25 mouse cellular contexts compared by ENCODE assay signal in genomic region chr11:6479231-6479630, GRCm38 (mm10). TPM values are rescaled to one million over a fixed set of nuclear protein-coding genes. Genes with fewer than 3 reads are reported as not detected.
A peak's percentile ranks its signal among the peaks of the same experiment; 100 is the strongest.
DNase-seq lines count a peak whose midpoint lies in the region; ATAC-seq and TF ChIP-seq lines count a peak whose summit lies in the region.
"Had no signal": no experiment of that assay in that cellular context is flagged by ENCODE, and none has a peak within 500 bp of the region (broad histone marks: within the 10 kb centered on the region; RNA-seq: fewer than 3 reads in every experiment).

No protein-coding gene starts in this region.

- H3K9me3 ChIP-seq in stomach, embryonic 16.5 days (replicated peaks; ENCODE audit: control insufficient read depth, low read length) = no peaks in the 10 kb centered on the region
- H3K9me3 ChIP-seq in stomach, postnatal 0 days (ENCODE audit: control insufficient read depth, low read length) = no peaks in the 10 kb centered on the region
- H3K9me3 ChIP-seq: forebrain, embryonic 10.5 days; forebrain, embryonic 13.5 days; heart, embryonic 12.5 days; heart, embryonic 15.5 days; hindbrain, embryonic 10.5 days had no signal

- TF ChIP-seq CTCF in stomach, postnatal 0 days (IDR thresholded peaks at IDR 0.05; ENCODE audit: low read depth) = no peak

- no peaks in the 10 kb centered on the region for H3K27me3 ChIP-seq in stomach, embryonic 16.5 days (ENCODE audit: control insufficient read depth, insufficient read depth, low read length)
- no peaks in the 10 kb centered on the region for H3K27me3 ChIP-seq in stomach, postnatal 0 days (ENCODE audit: control insufficient read depth, insufficient read depth, low read length)
- H3K27me3 ChIP-seq: forebrain, embryonic 13.5 days; heart, embryonic 12.5 days; heart, embryonic 15.5 days had no signal

- WGBS in stomach, embryonic 16.5 days = 65% methylated on average over 2 of the region's 2 CpGs
- 76% methylated on average over 2 of the region's 2 CpGs for WGBS in stomach, postnatal 0 days

- no peak overlapping the region for H3K27ac ChIP-seq in stomach, embryonic 16.5 days (ENCODE audit: low read length)
- no peak overlapping the region for H3K27ac ChIP-seq in stomach, postnatal 0 days (replicated peaks)
- H3K27ac ChIP-seq: forebrain, embryonic 10.5 days; forebrain, embryonic 13.5 days; heart, embryonic 15.5 days; hindbrain, embryonic 10.5 days; hindbrain, embryonic 14.5 days had no signal

- peak; percentile 21 for DNase-seq in cerebellum, adult 11 months
- DNase-seq in cerebellum, postnatal 10 days = peak; percentile 54 to 59
- no peak for DNase-seq in cerebellum, adult 8-10 months
- peak; percentile 79 for DNase-seq in heart, adult 11 months
- no peak for DNase-seq in heart, adult 8-10 months (ENCODE audit: low spot score)
- DNase-seq in stomach, postnatal 0 days (ENCODE audit: low spot score) = no peak
- DNase-seq: adrenal gland, postnatal 10 days; adrenal gland, postnatal 36 days; cerebellum, adult 18-20 months; gastrocnemius, postnatal 10 days; gastrocnemius, postnatal 36 days; heart, postnatal 10 days; heart, postnatal 36 days; kidney, adult 8-10 months had no signal

- TF ChIP-seq EP300 in stomach, postnatal 0 days (optimal IDR thresholded peaks at IDR 0.05) = no peak

- H3K4me2 ChIP-seq in stomach, embryonic 16.5 days (ENCODE audit: low read depth, low read length) = no peak overlapping the region
- H3K4me2 ChIP-seq in stomach, postnatal 0 days (replicated peaks; ENCODE audit: low read depth) = no peak overlapping the region
- H3K4me2 ChIP-seq: forebrain, embryonic 13.5 days; heart, embryonic 12.5 days; heart, embryonic 15.5 days; hindbrain, embryonic 14.5 days had no signal

- no peaks in the 10 kb centered on the region for H3K36me3 ChIP-seq in stomach, embryonic 16.5 days (ENCODE audit: control insufficient read depth, insufficient read depth, low read length)
- H3K36me3 ChIP-seq in stomach, postnatal 0 days (ENCODE audit: control insufficient read depth, insufficient read depth, low read length) = no peaks in the 10 kb centered on the region
- H3K36me3 ChIP-seq: heart, embryonic 12.5 days; heart, embryonic 15.5 days had no signal

- H3K4me1 ChIP-seq in stomach, embryonic 16.5 days (ENCODE audit: control insufficient read depth, insufficient read depth, low read length) = peaks cover 2% of the 10 kb centered on the region
- H3K4me1 ChIP-seq in stomach, postnatal 0 days (replicated peaks; ENCODE audit: control insufficient read depth, insufficient read depth) = no peaks in the 10 kb centered on the region

- no peak overlapping the region for H3K4me3 ChIP-seq in stomach, embryonic 16.5 days (replicated peaks; ENCODE audit: low read length)
- H3K4me3 ChIP-seq in stomach, postnatal 0 days (ENCODE audit: low read depth, low read length) = no peak overlapping the region
- H3K4me3 ChIP-seq: forebrain, embryonic 10.5 days; forebrain, embryonic 13.5 days; heart, embryonic 12.5 days; heart, embryonic 15.5 days; hindbrain, embryonic 10.5 days had no signal

- ATAC-seq in cerebellum, adult (ENCODE audit: insufficient number of reproducible peaks, low FRiP score, low TSS enrichment) = no peak
- no peak for ATAC-seq in stomach, embryonic 16.5 days (ENCODE audit: insufficient read depth, low FRiP score)
- ATAC-seq in stomach, postnatal 0 days (ENCODE audit: low FRiP score, low TSS enrichment) = no peak
- ATAC-seq: activated CD4-positive, CD25-positive, alpha-beta regulatory T cell, adult 4 months; forebrain, embryonic 13.5 days; forebrain, embryonic 16.5 days; intestine, postnatal 0 days had no signal

- 0 out of 2 replicates have a peak overlapping the region, but pooled peaks have one; percentile 5 for H3K9ac ChIP-seq in stomach, embryonic 16.5 days (ENCODE audit: low read length)
- H3K9ac ChIP-seq in stomach, postnatal 0 days (ENCODE audit: low read length) = no peak overlapping the region
- H3K9ac ChIP-seq: forebrain, embryonic 13.5 days; heart, embryonic 12.5 days; heart, embryonic 15.5 days; hindbrain, embryonic 14.5 days had no signal

RNA-seq across cellular contexts. Expression of gene Purb, which starts 3.5 kb away (rescaled TPM):
- 10 to 100 TPM; 23.2 to 32.4 (median 28.9) TPM for total RNA-seq in heart, adult 8-10 months (2022)
- polyA plus RNA-seq in stomach, embryonic 16.5 days (2015; fragmentation: Nextera tagmentation; extraction: Ambion mirVana) = 30.9 and 31.0 TPM in 2 replicates
- 17.5 and 19.6 TPM in 2 replicates for polyA plus RNA-seq in stomach, postnatal 0 days (2015; fragmentation: Nextera tagmentation; extraction: Ambion mirVana)

RNA-seq across cellular contexts. Expression of gene H2afv, which starts 35.0 kb away (rescaled TPM):
- 10 to 100 TPM; 80.1 to 97.8 (median 88.2) TPM for total RNA-seq in heart, adult 8-10 months (2022)
- polyA plus RNA-seq in stomach, embryonic 16.5 days (2015; fragmentation: Nextera tagmentation; extraction: Ambion mirVana) = 357 and 363 TPM in 2 replicates
- 187 and 198 TPM in 2 replicates for polyA plus RNA-seq in stomach, postnatal 0 days (2015; fragmentation: Nextera tagmentation; extraction: Ambion mirVana)

RNA-seq across cellular contexts. Expression of gene Myo1g, which starts 41.5 kb away (rescaled TPM):
- 1 to 10 TPM in 3 of 4 experiments, under 1 TPM in 1; 0.73 to 2.3 (median 1.2) TPM for total RNA-seq in heart, adult 8-10 months (2022)
- polyA plus RNA-seq in stomach, embryonic 16.5 days (2015; fragmentation: Nextera tagmentation; extraction: Ambion mirVana) = 3.5 and 3.9 TPM in 2 replicates
- polyA plus RNA-seq in stomach, postnatal 0 days (2015; fragmentation: Nextera tagmentation; extraction: Ambion mirVana) = 0.77 and 0.85 TPM in 2 replicates

Comparison
In these comparisons a context has a peak if more than half of its experiments do, and no peak if none do; other contexts are left out.
1. DNase-seq: peak in cerebellum, adult 11 months (single experiment), cerebellum, postnatal 10 days (2 of 2) and heart, adult 11 months (single experiment); none in cerebellum, adult 8-10 months (single experiment), heart, adult 8-10 months (single experiment) and stomach, postnatal 0 days (single experiment).